Mouse (Mus musculus): ENCODE measurements around the gene Ssc4d. TPM values are rescaled to one million over a fixed set of nuclear protein-coding genes. Genes with fewer than 3 reads are reported as not detected.

Gene Ssc4d
- total and polyA plus RNA-seq, 2 experiments from 2014 or later, result 4.0 to 7.0 TPM

GRCm38 (mm10) chr5:135910813-135911212, 63.5 kb downstream of the Ssc4d start:
- Histone ChIP-seq H3K4me2 (ENCODE audit: low read depth) (no peak overlapping the region), H3K4me3 (ENCODE audit: low read depth, low read length) (no peak overlapping the region), H3K9ac (no peak overlapping the region), H3K4me1 (ENCODE audit: insufficient read depth) (no peaks in the 10 kb centered on the region), H3K27me3 (ENCODE audit: insufficient read depth, low read length) (no peaks in the 10 kb centered on the region), H3K9me3 (ENCODE audit: low read length) (no peaks in the 10 kb centered on the region), H3K27ac (ENCODE audit: low read depth, low read length) (no peak overlapping the region), H3K36me3 (ENCODE audit: insufficient read depth) (peaks cover 44% of the 10 kb centered on the region)
- no peak for ATAC-seq
- WGBS, result 92% methylated on average over 25 of the region's 25 CpGs
- no peak for TF ChIP-seq CTCF (IDR thresholded peaks at IDR 0.05; ENCODE audit: low read depth)
- DNase-seq, result no peak

Other genes starting within 250 kb of the Ssc4d start
- 42.7 and 49.1 TPM in 2 replicates for gene Tmem120a, start 230.1 kb downstream of the Ssc4d start, total RNA-seq (2014; rRNA removed)
- gene Tmem120a, start 230.1 kb downstream of the Ssc4d start, polyA plus RNA-seq (2015; fragmentation: Nextera tagmentation; extraction: Ambion mirVana), result 111 and 126 TPM in 2 replicates
- gene Styxl1, start 196.1 kb downstream of the Ssc4d start, total RNA-seq (2014; rRNA removed), result 0.29 and 0.54 TPM in 2 replicates
- gene Styxl1, start 196.1 kb downstream of the Ssc4d start, polyA plus RNA-seq (2015; fragmentation: Nextera tagmentation; extraction: Ambion mirVana), result 0.25 and 1.0 TPM in 2 replicates
- gene Mdh2, start 196.1 kb downstream of the Ssc4d start, total RNA-seq (2014; rRNA removed), result 115 and 132 TPM in 2 replicates
- 663 and 665 TPM in 2 replicates for gene Mdh2, start 196.1 kb downstream of the Ssc4d start, polyA plus RNA-seq (2015; fragmentation: Nextera tagmentation; extraction: Ambion mirVana)
- 60.2 and 70.5 TPM in 2 replicates for gene Srrm3, start 167.6 kb downstream of the Ssc4d start, total RNA-seq (2014; rRNA removed)
- gene Srrm3, start 167.6 kb downstream of the Ssc4d start, polyA plus RNA-seq (2015; fragmentation: Nextera tagmentation; extraction: Ambion mirVana), result 39.4 and 44.6 TPM in 2 replicates
- gene Hspb1, start 86.6 kb downstream of the Ssc4d start, total RNA-seq (2014; rRNA removed), result 9.8 and 11.5 TPM in 2 replicates
- gene Hspb1, start 86.6 kb downstream of the Ssc4d start, polyA plus RNA-seq (2015; fragmentation: Nextera tagmentation; extraction: Ambion mirVana), result 9.2 and 11.2 TPM in 2 replicates
- gene Ywhag, start 39.9 kb downstream of the Ssc4d start, total RNA-seq (2014; rRNA removed), result 220 and 286 TPM in 2 replicates
- gene Ywhag, start 39.9 kb downstream of the Ssc4d start, polyA plus RNA-seq (2015; fragmentation: Nextera tagmentation; extraction: Ambion mirVana), result 603 and 867 TPM in 2 replicates
- 0.14 TPM in 1 of 2 replicates, not detected in the other for gene Zp3, start 5.6 kb upstream of the Ssc4d start, total RNA-seq (2014; rRNA removed)
- 0.14 and 0.23 TPM in 2 replicates for gene Zp3, start 5.6 kb upstream of the Ssc4d start, polyA plus RNA-seq (2015; fragmentation: Nextera tagmentation; extraction: Ambion mirVana)
- gene Dtx2, start 20.3 kb upstream of the Ssc4d start, total RNA-seq (2014; rRNA removed), result 19.5 and 25.3 TPM in 2 replicates
- 17.6 and 20.0 TPM in 2 replicates for gene Dtx2, start 20.3 kb upstream of the Ssc4d start, polyA plus RNA-seq (2015; fragmentation: Nextera tagmentation; extraction: Ambion mirVana)
- gene Upk3b, start 64.0 kb upstream of the Ssc4d start, total RNA-seq (2014; rRNA removed), result 0.19 TPM in 1 of 2 replicates, not detected in the other
- not detected in 2 replicates for gene Upk3b, start 64.0 kb upstream of the Ssc4d start, polyA plus RNA-seq (2015; fragmentation: Nextera tagmentation; extraction: Ambion mirVana)
- not detected in 2 replicates for gene Upk3bl, start 80.0 kb upstream of the Ssc4d start, total RNA-seq (2014; rRNA removed)
- gene Upk3bl, start 80.0 kb upstream of the Ssc4d start, polyA plus RNA-seq (2015; fragmentation: Nextera tagmentation; extraction: Ambion mirVana), result not detected in 2 replicates
- gene Rasa4, start 109.4 kb upstream of the Ssc4d start, total RNA-seq (2014; rRNA removed), result 8.5 and 11.5 TPM in 2 replicates
- gene Rasa4, start 109.4 kb upstream of the Ssc4d start, polyA plus RNA-seq (2015; fragmentation: Nextera tagmentation; extraction: Ambion mirVana), result 5.8 and 9.0 TPM in 2 replicates
- gene Polr2j, start 142.1 kb upstream of the Ssc4d start, total RNA-seq (2014; rRNA removed), result 85.0 and 123 TPM in 2 replicates
- 237 and 318 TPM in 2 replicates for gene Polr2j, start 142.1 kb upstream of the Ssc4d start, polyA plus RNA-seq (2015; fragmentation: Nextera tagmentation; extraction: Ambion mirVana)
- 30.0 and 33.3 TPM in 2 replicates for gene Lrwd1, start 161.5 kb upstream of the Ssc4d start, total RNA-seq (2014; rRNA removed)
- gene Lrwd1, start 161.5 kb upstream of the Ssc4d start, polyA plus RNA-seq (2015; fragmentation: Nextera tagmentation; extraction: Ambion mirVana), result 18.9 and 19.7 TPM in 2 replicates
- 12.7 and 16.1 TPM in 2 replicates for gene Alkbh4, start 161.6 kb upstream of the Ssc4d start, total RNA-seq (2014; rRNA removed)
- gene Alkbh4, start 161.6 kb upstream of the Ssc4d start, polyA plus RNA-seq (2015; fragmentation: Nextera tagmentation; extraction: Ambion mirVana), result 16.0 and 16.4 TPM in 2 replicates
- 76.9 and 105 TPM in 2 replicates for gene Orai2, start 196.2 kb upstream of the Ssc4d start, total RNA-seq (2014; rRNA removed)
- gene Orai2, start 196.2 kb upstream of the Ssc4d start, polyA plus RNA-seq (2015; fragmentation: Nextera tagmentation; extraction: Ambion mirVana), result 52.1 and 64.0 TPM in 2 replicates
- gene Prkrip1, start 224.4 kb upstream of the Ssc4d start, total RNA-seq (2014; rRNA removed), result 16.1 and 19.8 TPM in 2 replicates
- gene Prkrip1, start 224.4 kb upstream of the Ssc4d start, polyA plus RNA-seq (2015; fragmentation: Nextera tagmentation; extraction: Ambion mirVana), result 61.3 and 71.3 TPM in 2 replicates